Mouse (Mus musculus) embryonic facial prominence, embryonic 11.5 days (tissue): ENCODE data around the gene Olfr1511. TPM values are rescaled to one million over a fixed set of nuclear protein-coding genes. Genes with fewer than 3 reads are reported as not detected.

Source experiments
- ATAC-seq: fragments of 200-750 bp; cut with Nextera tagmentation; replicated peaks from 2 replicates; pipeline ENCODE4 v1.8.0; 2017; ENCODE audit warnings: low read depth; ENCODE audit not compliant: insufficient number of reproducible peaks, low FRiP score, low TSS enrichment
- DNase-seq: peaks from one replicate; pipeline ENCODE4 v3.0.0-alpha.2; 2015; ENCODE audit warnings: low spot score
- H3K27ac ChIP-seq: fragments of 300-500 bp; sonication (generic); replicated peaks from 2 replicates; pipeline ENCODE4 v1.5.1; 2014; ENCODE audit warnings: mild to moderate bottlenecking, low read depth, low read length, control low read depth
- H3K27me3 ChIP-seq: fragments of 300-500 bp; sonication (generic); 2 replicates; pipeline ENCODE4 v1.6.1; 2014; ENCODE audit warnings: mild to moderate bottlenecking, low read length, moderate library complexity, mixed read lengths; ENCODE audit not compliant: control insufficient read depth, insufficient read depth
- H3K36me3 ChIP-seq: fragments of 300-500 bp; sonication (generic); replicated peaks from 2 replicates; pipeline ENCODE4 v1.6.1; 2014; ENCODE audit warnings: low read depth, mild to moderate bottlenecking, low read length, moderate library complexity, mixed read lengths; ENCODE audit not compliant: control insufficient read depth, insufficient read depth
- H3K4me1 ChIP-seq: fragments of 300-500 bp; sonication (generic); 2 replicates; pipeline ENCODE4 v1.6.1; 2014; ENCODE audit warnings: low read length, mixed read lengths; ENCODE audit not compliant: control insufficient read depth, insufficient read depth
- H3K4me2 ChIP-seq: fragments of 300-500 bp; sonication (generic); 2 replicates; pipeline ENCODE4 v1.6.1; 2014; ENCODE audit warnings: low read depth, mild to moderate bottlenecking, control low read depth, low read length, moderate library complexity
- H3K4me3 ChIP-seq: fragments of 300-500 bp; sonication (generic); 2 replicates; pipeline ENCODE4 v1.5.1; 2014; ENCODE audit warnings: low read depth, low read length, control low read depth
- H3K9ac ChIP-seq: fragments of 300-500 bp; sonication (generic); replicated peaks from 2 replicates; pipeline ENCODE4 v1.6.1; 2014; ENCODE audit warnings: mild to moderate bottlenecking, control low read depth, low read length
- H3K9me3 ChIP-seq: fragments of 300-500 bp; sonication (generic); replicated peaks from 2 replicates; pipeline ENCODE4 v1.6.1; 2016; ENCODE audit warnings: mild to moderate bottlenecking, low read length, inconsistent platforms, mixed read lengths; ENCODE audit not compliant: control insufficient read depth
- WGBS: fragments of 180-500 bp; shearing (Covaris S2); extraction: QIAGEN DNeasy Blood & Tissue Kit; methylation state at CpG from one replicate; pipeline ENCODE4 v1.1.7; 2014; 5-methylcytosine and 5-hydroxymethylcytosine counted together
- polyA plus RNA-seq: library from polyadenylated mRNA; unstranded; fragments of >200 nt; fragmentation: Nextera tagmentation; extraction: Ambion mirVana; gene quantifications from 2 replicates; pipeline ENCODE4 v1.2.1, GENCODE M21; 2014

Gene Olfr1511
- polyA plus RNA-seq, 1 experiment from 2014 or later, result not detected

DNA sequence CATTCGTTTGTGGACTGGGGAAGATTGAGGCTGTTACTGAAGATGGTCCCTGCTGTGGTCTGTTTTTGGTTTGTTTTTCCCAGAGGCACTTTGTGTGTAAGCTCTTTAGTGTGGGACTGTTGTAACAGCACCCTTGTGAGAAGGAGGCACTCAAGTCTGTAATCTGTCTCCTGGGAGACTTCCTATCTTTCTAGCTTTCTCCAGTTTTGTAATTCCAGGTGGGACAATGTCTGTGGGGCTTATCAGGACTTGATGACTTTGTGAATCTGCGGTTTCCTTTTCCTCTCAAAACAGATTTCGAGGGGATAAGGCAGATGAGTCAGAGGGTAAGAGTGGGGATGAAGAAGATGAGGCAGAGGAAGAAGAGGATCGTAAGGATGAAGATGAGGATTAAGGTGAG lies 40.9 kb downstream of the Olfr1511 start, which contains the start of gene Olfr1513:
Gene Olfr1513, minus strand, starts transcription at position 101 of the 400 bp plus-strand sequence.
- ATAC-seq, result no peak
- Histone ChIP-seq H3K4me3 (no peak within 1 kb of the TSS), H3K36me3 (no peaks in the 10 kb centered on the region), H3K4me1 (no peaks in the 10 kb centered on the region), H3K27me3 (no peaks in the 10 kb centered on the region), H3K9ac (no peak within 1 kb of the TSS), H3K9me3 (no peaks in the 10 kb centered on the region), H3K27ac (no peak within 1 kb of the TSS), H3K4me2 (no peak within 1 kb of the TSS)
- WGBS, result 81% methylated on average over 4 of the region's 4 CpGs
- no peak for DNase-seq

Other genes starting within 250 kb of the Olfr1511 start
- 83.8 and 91.2 TPM in 2 replicates for gene Supt16, start 200.0 kb downstream of the Olfr1511 start, polyA plus RNA-seq
- 47.5 and 55.4 TPM in 2 replicates for gene Chd8, start 139.6 kb downstream of the Olfr1511 start, polyA plus RNA-seq
- gene Tox4, start 118.2 kb downstream of the Olfr1511 start, polyA plus RNA-seq, result 47.7 and 51.5 TPM in 2 replicates
- 26.1 and 26.5 TPM in 2 replicates for gene Rab2b, start 117.8 kb downstream of the Olfr1511 start, polyA plus RNA-seq
- gene Mettl3, start 92.3 kb downstream of the Olfr1511 start, polyA plus RNA-seq, result 49.8 and 50.1 TPM in 2 replicates
- gene Sall2, start 68.6 kb downstream of the Olfr1511 start, polyA plus RNA-seq, result 39.6 and 40.1 TPM in 2 replicates
- not detected in 2 replicates for gene Olfr1513, start 41.0 kb downstream of the Olfr1511 start, polyA plus RNA-seq
- 0.29 TPM in 1 of 2 replicates, not detected in the other for gene Olfr1512, start 18.2 kb downstream of the Olfr1511 start, polyA plus RNA-seq
- not detected in 2 replicates for gene Olfr1510, start 17.0 kb upstream of the Olfr1511 start, polyA plus RNA-seq
- gene Olfr1509, start 45.6 kb upstream of the Olfr1511 start, polyA plus RNA-seq, result not detected in 2 replicates
- not detected in 2 replicates for gene Olfr1508, start 70.1 kb upstream of the Olfr1511 start, polyA plus RNA-seq
- not detected in 2 replicates for gene Olfr1507, start 98.4 kb upstream of the Olfr1511 start, polyA plus RNA-seq